Mouse (Mus musculus) lung, postnatal 25 days (tissue): ENCODE data around the gene Gm21518.
"Not testable (repeated sequence)": the region's sequence is repeated elsewhere in the genome, so short reads cannot be mapped to it uniquely, and the experiment has no call there.

Source experiments
- DNase-seq: peaks from one replicate; pipeline ENCODE4 v3.0.0; 2022; ENCODE audit warnings: low spot score

The Gm21518 gene

GRCm38 (mm10) chrY:62190566-62190965, at the start of gene Gm21518:
Gm21518 (plus strand) TSS chrY:62190866.
- DNase-seq, result not testable (repeated sequence)
